Mouse (Mus musculus) lung, adult 18-20 months (tissue): ENCODE data around the gene Bdkrb1.

Source experiments
- DNase-seq, 2 experiments: peaks; one replicate each; pipeline ENCODE4 v3.0.0; 2022; ENCODE audit warnings: mixed read lengths in 2 of 2

The Bdkrb1 gene

GRCm38 (mm10) chr12:105602581-105603210 is at the start of gene Bdkrb1:
Gene Bdkrb1, plus strand, starts transcription at chr12:105603085.
- peak in 1 of 2 experiments; percentile 30 for DNase-seq

- DNase-seq = peak; percentile 25 to 61
Measured at GRCm38 (mm10) chr12:105554151-105554772, 48.6 kb upstream of the Bdkrb1 start.

GRCm38 (mm10) chr12:105555172-105555571 is 47.7 kb upstream of the Bdkrb1 start:
- no peak for DNase-seq

DNA sequence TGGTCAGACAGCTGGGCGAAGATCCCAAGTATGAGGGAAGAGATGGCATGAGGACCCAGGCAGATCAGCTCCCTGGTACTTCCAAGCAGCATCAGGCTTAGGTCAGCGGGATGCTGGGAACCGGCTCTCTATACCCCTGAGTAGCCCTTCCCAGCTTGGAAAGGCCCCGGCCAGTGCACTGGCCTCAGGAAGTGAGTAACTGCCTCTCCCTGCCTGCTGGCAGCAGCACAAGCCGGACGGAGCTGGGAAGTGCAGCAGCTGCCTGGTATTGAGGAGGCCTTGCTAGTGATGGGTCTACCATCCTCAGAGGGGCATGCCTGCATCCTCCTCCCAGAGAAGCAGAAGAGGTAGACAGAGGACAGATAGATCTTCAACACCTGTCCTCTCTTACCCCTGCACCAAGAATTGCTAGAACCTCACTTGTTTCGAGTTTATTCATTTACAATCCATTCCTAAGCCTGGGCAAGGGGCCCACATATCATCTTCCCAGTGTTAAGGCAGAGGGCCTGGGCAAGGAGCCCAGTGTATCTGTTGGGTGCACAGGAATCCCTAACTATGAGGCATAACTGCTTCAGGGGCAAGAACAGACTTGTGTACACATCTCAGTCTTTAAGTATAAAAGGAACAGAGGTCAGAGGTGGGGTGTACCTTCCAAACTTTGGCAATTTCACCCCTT is 45.5 kb upstream of the Bdkrb1 start:
- DNase-seq = peak; percentile 63 to 67

- no peak for DNase-seq
Measured at GRCm38 (mm10) chr12:105561007-105561534, 41.8 kb upstream of the Bdkrb1 start.

GRCm38 (mm10) chr12:105562056-105562820 is 40.6 kb upstream of the Bdkrb1 start:
- no peak for DNase-seq

DNA sequence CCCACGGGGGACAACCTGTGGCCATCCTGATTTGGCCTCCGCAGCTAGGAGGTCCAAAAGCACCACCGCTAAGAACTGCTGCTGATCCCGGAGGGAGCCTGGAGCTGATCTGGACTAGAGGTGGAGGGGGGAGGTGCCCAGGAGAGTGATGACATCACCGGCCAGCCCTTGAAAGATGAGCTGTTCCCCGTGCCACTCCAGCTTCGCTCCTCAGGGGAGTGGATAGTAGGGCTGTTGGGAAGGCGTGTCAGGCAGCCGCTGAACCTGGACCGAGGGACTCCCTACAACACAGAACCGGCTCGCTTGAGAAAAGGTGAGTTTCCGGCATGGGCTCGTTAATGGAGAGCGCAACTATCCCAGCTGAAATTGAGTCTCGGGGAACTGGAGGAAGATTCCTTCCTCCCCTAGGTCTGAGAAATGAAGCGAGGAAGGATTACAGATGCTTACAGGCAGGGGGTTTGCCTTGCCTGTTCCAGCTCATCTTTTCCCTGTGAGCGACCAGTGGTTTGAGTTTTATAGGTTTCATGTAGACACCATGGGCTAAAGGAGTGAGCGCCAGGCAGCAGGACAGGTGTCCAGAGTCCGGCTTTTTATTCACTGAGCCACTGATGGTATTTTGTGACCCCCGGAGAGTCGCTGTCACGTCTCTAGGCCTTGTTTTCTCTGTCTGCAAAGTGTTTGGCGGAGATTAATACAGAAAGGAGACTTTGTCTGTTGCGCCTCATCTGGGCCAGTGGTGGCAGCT is 39.8 kb upstream of the Bdkrb1 start, which contains the start of gene Bdkrb2:
Bdkrb2 (plus strand) TSS at position 291 of the 745 bp plus-strand sequence.
- DNase-seq = peak; percentile 43 to 58

- DNase-seq = peak in 1 of 2 experiments; percentile 31
Measured at GRCm38 (mm10) chr12:105563726-105564275, 39.1 kb upstream of the Bdkrb1 start.

DNA sequence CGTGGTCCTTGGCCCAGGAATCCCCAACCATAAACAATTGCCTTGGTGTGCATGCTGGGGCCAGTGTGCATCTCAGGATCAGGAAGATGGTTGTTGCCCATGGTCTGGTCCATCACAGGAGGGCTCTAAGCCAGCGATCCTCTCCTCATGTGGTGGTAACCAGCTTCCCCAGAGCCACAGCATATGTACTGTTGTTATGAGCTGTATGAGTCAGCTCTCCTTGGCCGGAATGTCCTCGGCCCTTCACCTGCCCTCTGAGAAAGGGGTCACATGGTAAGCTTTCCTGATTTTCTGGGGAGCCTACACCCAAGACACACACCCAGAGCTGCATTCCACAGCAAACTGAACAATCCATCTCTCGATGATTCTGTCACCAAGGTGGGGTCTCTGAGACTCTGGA is 37.7 kb upstream of the Bdkrb1 start:
- no peak for DNase-seq

GRCm38 (mm10) chr12:105571867-105572266 is 31.0 kb upstream of the Bdkrb1 start:
- no peak for DNase-seq

DNA sequence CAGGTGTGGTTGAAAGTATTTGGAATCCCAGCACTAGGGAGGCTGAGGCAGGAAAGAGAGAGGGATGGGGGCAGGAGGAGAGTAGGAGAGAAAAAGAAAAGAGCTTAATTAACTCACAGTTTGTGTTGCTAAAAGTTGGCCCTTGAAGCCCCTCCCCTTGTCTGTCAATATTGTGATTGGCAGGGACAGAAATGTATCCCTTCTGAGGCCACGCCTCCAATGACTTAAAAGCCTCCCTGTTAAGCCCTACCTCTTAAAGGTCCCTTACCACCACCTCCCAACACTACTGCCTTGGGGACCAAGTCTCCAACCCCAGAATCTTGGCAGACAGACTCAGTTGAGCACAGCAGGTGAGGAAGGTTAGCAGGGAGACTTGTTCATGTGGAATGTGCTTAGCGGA is 30.3 kb upstream of the Bdkrb1 start:
- DNase-seq = no peak

GRCm38 (mm10) chr12:105574356-105574755 is 28.5 kb upstream of the Bdkrb1 start:
- no peak for DNase-seq

DNA sequence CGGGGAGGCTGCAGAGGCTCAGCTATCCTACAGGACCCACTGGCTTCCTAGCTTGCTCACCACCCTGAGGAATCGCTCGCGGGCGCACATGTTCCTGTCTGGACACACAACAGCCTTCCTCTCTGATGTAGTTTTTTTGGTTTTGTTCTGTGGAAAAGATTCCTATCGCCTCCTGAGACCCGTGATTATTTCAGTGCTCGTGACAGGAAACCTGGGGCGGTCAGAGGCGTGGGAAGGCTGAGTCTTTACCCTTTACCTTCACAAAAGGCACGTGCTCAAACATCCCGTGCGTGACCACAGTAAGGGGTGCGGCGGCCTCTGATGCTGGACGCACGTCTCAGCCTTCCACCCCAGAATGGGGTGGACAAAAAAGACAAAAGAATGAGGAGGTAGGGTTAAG is 22.4 kb upstream of the Bdkrb1 start:
- DNase-seq = no peak

GRCm38 (mm10) chr12:105582486-105582885 is 20.4 kb upstream of the Bdkrb1 start:
- DNase-seq = no peak

DNA sequence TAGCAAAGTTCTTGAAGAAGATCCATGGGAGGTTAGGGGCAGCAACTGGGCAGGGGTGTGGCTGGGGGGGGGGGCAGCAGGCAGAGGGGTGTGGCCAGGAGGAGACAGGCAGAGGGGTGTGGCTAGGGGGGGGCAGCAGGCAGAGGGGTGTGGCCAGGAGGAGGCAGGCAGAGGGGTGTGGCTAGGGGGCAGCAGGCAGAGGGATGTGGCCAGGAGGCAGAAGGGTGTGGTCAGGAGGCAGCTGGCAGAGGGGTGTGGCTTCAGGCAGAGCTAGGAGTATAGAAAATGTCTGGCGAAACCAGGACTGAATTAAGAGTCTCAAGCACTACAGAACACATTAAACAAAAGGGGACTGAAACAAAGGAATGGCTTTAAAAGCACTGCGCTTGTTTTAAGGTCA is 19.4 kb upstream of the Bdkrb1 start:
- peak; percentile 20 to 48 for DNase-seq

DNA sequence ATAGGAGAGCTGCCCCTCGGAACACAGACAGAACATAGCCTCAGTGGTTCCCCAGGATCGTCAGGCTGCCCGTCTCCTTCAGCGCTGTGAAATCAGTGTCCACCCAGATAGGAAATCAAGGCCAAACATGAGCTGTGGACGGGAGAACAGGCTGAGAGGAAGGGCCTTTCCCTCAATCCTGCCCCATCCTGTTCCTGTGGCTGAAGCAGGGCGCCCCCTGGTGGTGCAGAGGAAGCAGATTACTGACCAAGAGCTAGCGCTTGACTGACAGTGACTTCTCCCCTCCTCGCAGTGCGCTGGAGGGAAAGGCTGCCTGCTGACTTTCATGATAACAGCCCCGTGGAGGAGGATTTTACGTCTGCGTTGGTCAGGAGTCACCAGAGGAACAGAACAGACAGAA is 18.0 kb upstream of the Bdkrb1 start:
- peak; percentile 66 to 78 for DNase-seq

DNA sequence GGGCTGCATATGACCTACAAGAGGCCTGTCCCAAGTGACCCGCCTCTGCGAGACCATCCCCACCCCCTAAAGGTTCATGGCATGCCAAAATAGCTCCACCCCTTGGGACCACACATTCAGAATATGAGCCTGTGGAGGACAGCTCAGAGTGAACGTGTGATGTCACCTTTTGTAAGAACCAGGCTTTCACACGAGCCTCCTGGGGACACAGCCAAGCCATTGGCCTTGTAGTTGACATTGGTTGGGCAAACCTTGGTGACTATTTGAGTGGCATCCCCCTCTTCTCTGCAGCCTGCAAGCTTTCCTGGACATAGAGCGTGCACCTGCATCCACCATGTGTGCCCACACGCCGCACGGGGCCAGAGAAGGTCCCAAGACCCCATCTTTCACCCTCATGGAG is 15.4 kb upstream of the Bdkrb1 start:
- DNase-seq = no peak

DNA sequence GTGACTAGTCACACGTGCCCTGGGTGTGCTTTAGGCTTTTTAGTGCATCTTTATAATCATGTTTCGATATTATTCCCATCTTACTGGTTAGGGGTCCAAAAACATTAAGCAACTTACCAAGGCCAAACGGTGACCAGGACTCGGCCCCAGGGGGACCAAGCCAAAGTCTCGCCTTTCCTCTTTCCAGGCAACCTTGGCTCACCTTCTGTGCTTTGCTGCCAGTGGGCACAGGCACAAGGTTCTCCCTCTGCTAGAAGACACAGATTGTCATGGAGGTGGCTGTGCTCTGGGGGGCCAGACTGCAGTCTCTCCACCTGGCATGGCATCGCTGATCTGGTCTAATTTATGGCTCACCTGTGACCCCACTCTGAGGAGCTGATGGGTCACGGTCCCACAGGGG is 12.1 kb upstream of the Bdkrb1 start:
- DNase-seq = no peak

DNA sequence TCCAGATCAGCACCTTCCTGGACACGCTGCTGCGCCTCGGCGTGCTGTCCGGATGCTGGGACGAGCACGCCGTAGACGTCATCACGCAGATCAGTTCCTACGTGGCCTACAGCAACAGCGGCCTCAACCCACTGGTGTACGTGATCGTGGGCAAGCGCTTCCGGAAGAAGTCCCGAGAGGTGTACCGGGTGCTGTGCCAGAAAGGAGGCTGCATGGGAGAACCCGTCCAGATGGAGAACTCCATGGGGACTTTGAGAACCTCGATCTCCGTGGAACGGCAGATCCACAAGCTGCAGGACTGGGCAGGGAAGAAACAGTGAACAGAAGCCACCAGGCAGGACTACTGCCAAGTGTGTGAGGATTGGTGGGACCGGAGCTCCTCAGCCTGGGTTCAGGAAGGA is 10.5 kb upstream of the Bdkrb1 start:
- no peak for DNase-seq

GRCm38 (mm10) chr12:105593471-105593870 is 9.4 kb upstream of the Bdkrb1 start:
- DNase-seq = no peak

DNA sequence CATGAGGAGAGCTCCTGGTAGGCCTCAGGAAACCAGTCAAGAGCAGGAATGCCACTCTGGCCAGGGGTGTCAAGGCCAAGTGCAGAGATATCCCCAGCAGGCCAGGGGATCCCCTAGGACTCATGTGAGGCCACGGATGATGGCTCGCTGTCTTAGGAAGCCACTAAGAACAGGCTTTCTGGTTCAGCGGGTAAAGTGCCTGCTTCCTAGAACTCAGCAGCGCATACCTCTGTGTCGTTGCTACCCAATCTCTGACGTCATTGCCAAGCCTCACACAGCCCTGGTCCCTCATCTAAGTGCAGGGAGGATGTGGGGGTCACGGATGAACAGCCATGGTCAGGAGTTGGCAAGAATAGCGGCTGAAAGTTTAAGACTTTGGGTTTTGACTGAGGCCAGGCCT is 5.8 kb upstream of the Bdkrb1 start:
- DNase-seq = no peak

GRCm38 (mm10) chr12:105598503-105598902 is 4.4 kb upstream of the Bdkrb1 start:
- DNase-seq = no peak
